Mouse (Mus musculus) lung, embryonic 14.5 days (tissue): ENCODE data around the gene Kdelr1. TPM values are rescaled to one million over a fixed set of nuclear protein-coding genes. Genes with fewer than 3 reads are reported as not detected.

Experiments
- ATAC-seq: fragments of 200-750 bp; cut with Nextera tagmentation; 2 replicates; pipeline ENCODE4 v1.8.0; 2017; ENCODE audit warnings: mild to moderate bottlenecking, moderate TSS enrichment, moderate library complexity; ENCODE audit not compliant: insufficient read depth
- DNase-seq: peaks from one replicate; pipeline ENCODE4 v3.0.0-alpha.2; 2015
- H3K27ac ChIP-seq: fragments of 300-500 bp; sonication (generic); 2 replicates; pipeline ENCODE4 v1.5.1; 2014; ENCODE audit warnings: low read depth, mild to moderate bottlenecking, moderate library complexity
- H3K27me3 ChIP-seq: fragments of 300-500 bp; sonication (generic); 2 replicates; pipeline ENCODE4 v1.6.1; 2014; ENCODE audit warnings: low read length, control low read depth; ENCODE audit not compliant: insufficient read depth
- H3K36me3 ChIP-seq: fragments of 300-500 bp; sonication (generic); 2 replicates; pipeline ENCODE4 v1.6.1; 2014; ENCODE audit warnings: control low read depth; ENCODE audit not compliant: insufficient read depth
- H3K4me1 ChIP-seq: fragments of 300-500 bp; sonication (generic); 2 replicates; pipeline ENCODE4 v1.6.1; 2014; ENCODE audit warnings: antibody characterized with exemption, control low read depth; ENCODE audit not compliant: insufficient read depth
- H3K4me2 ChIP-seq: fragments of 300-500 bp; sonication (generic); 2 replicates; pipeline ENCODE4 v1.6.1; 2014; ENCODE audit warnings: mild to moderate bottlenecking
- H3K4me3 ChIP-seq: fragments of 300-500 bp; sonication (generic); 2 replicates; pipeline ENCODE4 v1.5.1; 2014; ENCODE audit warnings: low read depth, low read length
- H3K9ac ChIP-seq: fragments of 300-500 bp; sonication (generic); 2 replicates; pipeline ENCODE4 v1.6.1; 2014
- H3K9me3 ChIP-seq: fragments of 300-500 bp; sonication (generic); 2 replicates; pipeline ENCODE4 v1.6.1; 2016; ENCODE audit warnings: low read depth, low read length, control low read depth
- CTCF ChIP-seq: IDR thresholded peaks from 2 replicates; pipeline ENCODE4 v1.5.1; 2016; ENCODE audit warnings: antibody characterized with exemption, low read depth
- WGBS: fragments of 180-500 bp; shearing (Covaris S2); extraction: QIAGEN DNeasy Blood & Tissue Kit; methylation state at CpG from one replicate; pipeline ENCODE4 v1.1.7; 2014; 5-methylcytosine and 5-hydroxymethylcytosine counted together
- polyA plus RNA-seq: library from polyadenylated mRNA; unstranded; fragments of >200 nt; fragmentation: Nextera tagmentation; extraction: Ambion mirVana; gene quantifications from 2 replicates; pipeline ENCODE4 v1.2.1, GENCODE M21; 2014

The Kdelr1 gene
- polyA plus RNA-seq, 1 experiment from 2014 or later = 108 TPM

DNA sequence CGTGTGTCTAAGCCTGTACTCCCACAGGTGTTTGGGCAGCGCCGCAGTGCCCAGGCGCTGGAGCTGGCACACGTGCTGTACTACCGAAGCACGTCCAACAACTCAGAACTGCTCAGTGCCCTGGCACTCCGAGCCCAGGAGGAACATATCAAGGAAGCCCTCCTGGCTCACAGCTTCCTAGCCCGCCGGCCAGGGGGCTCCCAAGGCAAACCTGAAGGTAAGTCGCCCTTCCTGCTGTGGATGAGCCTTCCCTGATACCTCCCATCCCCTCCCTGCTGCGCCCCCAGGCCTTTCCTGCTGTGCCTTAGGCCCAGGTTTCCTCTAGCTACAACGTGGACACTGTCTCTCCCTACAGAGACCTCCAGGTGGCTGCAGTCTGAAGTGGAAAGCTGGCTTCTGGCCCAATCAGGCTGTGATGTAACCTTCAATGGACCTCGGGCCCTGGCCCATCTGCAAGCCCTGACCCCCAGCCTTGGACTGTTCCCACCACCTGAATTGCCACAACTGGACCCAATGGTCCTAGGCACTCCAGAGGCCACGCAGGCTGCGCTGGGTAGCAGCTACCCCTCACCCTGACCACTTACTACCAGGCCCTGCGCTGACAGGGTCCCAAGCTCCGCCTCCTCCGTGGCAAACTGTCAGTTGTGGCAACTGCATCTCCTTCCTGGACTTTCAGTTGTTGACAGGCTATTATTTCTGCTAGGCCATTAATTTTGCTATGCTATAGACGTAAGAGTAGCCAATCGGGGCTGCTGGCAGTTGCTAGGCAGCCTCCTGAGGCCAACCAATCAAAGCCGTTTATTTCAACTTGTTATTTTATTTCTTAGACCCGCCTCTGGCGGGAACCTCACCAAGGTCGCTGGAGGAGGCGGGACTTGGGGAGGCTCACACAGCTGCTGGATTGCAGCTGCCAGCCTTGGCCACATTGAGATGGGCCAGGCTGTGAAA lies 43.8 kb downstream of the Kdelr1 start:
- peak overlapping the region; percentile 60 for H3K4me2 ChIP-seq
- no peaks in the 10 kb centered on the region for H3K27me3 ChIP-seq
- no peak for TF ChIP-seq CTCF
- H3K36me3 ChIP-seq = peaks cover 11% of the 10 kb centered on the region; the same call in 1 of the 2 replicates
- peak overlapping the region; percentile 92 for H3K27ac ChIP-seq
- peak; percentile 84 for ATAC-seq
- peak overlapping the region; percentile 48 for H3K9ac ChIP-seq
- H3K4me1 ChIP-seq = peaks cover 28% of the 10 kb centered on the region
- H3K4me3 ChIP-seq = peak overlapping the region; percentile 29
- peak; percentile 97 for DNase-seq
- H3K9me3 ChIP-seq = no peaks in the 10 kb centered on the region
- WGBS = 32% methylated on average over 26 of the region's 26 CpGs

DNA sequence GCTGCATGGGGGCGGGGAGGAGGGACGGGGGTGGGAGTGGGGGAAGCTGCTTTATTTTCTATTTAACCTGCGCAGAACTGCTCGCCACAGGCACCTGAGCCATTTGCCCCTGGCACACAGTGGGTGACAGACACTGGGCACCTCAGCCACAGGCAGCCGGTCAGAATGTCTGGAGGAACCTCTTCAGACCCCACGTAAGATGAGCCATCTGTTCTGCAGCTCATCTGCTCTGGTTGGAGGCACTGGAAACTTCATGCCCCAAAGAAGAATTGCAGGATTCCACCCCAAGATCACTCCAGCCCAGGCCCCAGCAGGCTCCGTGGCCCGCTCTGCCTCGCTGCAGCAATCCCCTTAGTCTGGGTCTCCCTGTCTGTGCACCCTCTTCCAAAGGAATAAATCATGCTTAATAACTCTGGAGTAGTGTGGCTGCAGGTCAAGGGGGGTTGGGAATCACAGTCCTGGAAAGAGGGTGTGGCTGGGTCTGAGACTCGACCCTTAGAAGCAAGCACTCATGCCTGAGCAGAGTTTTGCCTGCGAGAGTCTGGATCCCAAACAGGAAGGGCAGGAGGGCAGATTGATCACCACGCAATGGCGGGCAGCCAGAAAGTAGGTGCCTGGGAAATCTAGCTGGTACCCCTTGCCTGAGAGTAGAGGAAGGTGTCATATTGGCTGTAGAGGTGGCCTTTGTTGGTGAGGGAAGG lies 44.6 kb downstream of the Kdelr1 start:
- H3K27ac ChIP-seq = peak overlapping the region; percentile 92
- 14% methylated on average over 13 of the region's 13 CpGs for WGBS
- H3K4me1 ChIP-seq = peaks cover 28% of the 10 kb centered on the region
- peak overlapping the region; percentile 48 for H3K9ac ChIP-seq
- TF ChIP-seq CTCF = no peak
- peaks cover 11% of the 10 kb centered on the region; the same call in 1 of the 2 replicates for H3K36me3 ChIP-seq
- H3K4me2 ChIP-seq = peak overlapping the region; percentile 60
- no peaks in the 10 kb centered on the region for H3K27me3 ChIP-seq
- peak; percentile 28; the same call in 1 of the 2 replicates for ATAC-seq
- H3K4me3 ChIP-seq = peak overlapping the region; percentile 19
- no peaks in the 10 kb centered on the region for H3K9me3 ChIP-seq
- peak; percentile 45 for DNase-seq

DNA sequence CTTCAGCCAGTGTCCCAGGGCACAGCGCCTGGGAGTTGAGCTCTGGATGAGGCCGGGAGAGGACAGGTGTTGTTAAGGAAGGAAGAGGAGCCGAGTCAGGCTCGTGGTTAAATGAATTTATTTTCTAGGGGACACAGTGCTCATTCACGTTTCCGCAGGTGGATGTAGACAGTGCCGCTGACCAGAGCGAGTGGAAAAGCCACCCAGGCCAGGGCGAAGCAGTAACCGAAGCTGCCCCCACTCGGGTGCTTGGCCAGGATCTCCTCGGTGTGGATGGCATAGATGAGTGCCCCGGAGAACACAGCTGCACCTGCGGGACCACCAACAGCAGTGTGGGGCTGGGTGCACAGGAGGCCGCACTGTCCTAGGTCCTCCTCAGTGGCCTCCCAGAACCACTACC lies 45.4 kb downstream of the Kdelr1 start:
- Histone ChIP-seq H3K27ac (peak overlapping the region; percentile 92; the same call in 1 of the 2 replicates), H3K27me3 (no peaks in the 10 kb centered on the region), H3K4me2 (peak overlapping the region; percentile 60; the same call in 1 of the 2 replicates), H3K9ac (no peak overlapping the region; the same call in 1 of the 2 replicates), H3K4me3 (no peak overlapping the region), H3K9me3 (no peaks in the 10 kb centered on the region), H3K36me3 (peaks cover 11% of the 10 kb centered on the region; the same call in 1 of the 2 replicates), H3K4me1 (peaks cover 35% of the 10 kb centered on the region)
- WGBS = 83% methylated on average over 15 of the region's 15 CpGs
- DNase-seq (no peak), ATAC-seq (no peak)
- no peak for TF ChIP-seq CTCF

DNA sequence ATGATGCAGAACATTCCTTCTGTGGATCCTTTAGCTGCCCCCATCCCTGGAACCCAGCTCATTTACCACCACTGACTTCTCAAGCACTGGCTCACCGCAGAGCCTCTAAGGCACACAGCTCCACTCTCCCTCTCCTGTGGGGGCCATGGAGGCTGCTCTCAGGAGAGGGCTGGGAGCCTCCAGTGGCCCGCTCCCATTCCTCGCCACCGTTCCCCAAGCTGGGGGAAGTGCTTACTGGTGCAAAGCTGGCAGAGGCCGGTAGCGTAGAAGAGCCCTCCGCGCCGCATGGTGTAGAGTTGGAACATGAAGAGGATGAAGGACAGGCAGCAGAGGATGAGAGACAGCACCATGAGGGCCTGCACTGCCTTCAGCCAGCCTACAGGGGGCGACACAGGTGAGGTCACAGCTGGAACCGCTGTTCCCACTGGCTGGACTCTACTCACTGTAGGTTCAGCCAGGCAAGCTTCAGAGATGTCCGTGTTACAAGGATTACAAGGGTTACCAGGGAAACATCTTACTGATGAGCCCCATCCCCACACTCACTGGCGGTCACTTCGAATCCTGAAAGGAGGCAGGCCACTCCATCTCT lies 46.6 kb downstream of the Kdelr1 start:
- Histone ChIP-seq H3K4me3 (peak overlapping the region; percentile 52; the same call in 1 of the 2 replicates), H3K4me2 (peak overlapping the region; percentile 69), H3K4me1 (peaks cover 35% of the 10 kb centered on the region), H3K27me3 (no peaks in the 10 kb centered on the region), H3K36me3 (peaks cover 11% of the 10 kb centered on the region; the same call in 1 of the 2 replicates), H3K27ac (no peak overlapping the region), H3K9ac (no peak overlapping the region), H3K9me3 (no peaks in the 10 kb centered on the region)
- peak; percentile 63 for TF ChIP-seq CTCF
- WGBS = 69% methylated on average over 14 of the region's 14 CpGs
- DNase-seq (no peak), ATAC-seq (no peak)

DNA sequence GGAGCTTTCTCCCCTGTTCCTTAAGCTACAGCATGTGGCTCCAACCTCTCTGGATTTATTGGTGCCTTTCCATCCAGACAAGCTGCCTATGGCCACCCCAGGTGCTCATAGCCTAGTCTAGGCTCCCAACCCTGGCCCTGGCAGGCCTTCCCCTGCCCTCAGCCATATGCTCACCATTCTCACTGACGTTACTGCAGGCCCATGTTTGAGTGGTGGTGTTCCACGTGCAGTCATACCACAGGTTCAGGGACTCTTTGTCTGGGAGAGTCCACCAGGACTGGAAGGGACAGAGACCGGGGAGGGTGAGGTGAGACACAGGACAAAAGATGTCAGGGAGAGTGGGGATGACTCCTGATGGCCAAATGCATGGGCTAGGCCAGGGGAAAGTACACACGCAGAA lies 47.2 kb downstream of the Kdelr1 start:
- DNase-seq (no peak), ATAC-seq (no peak)
- Histone ChIP-seq H3K36me3 (peaks cover 11% of the 10 kb centered on the region; the same call in 1 of the 2 replicates), H3K27ac (no peak overlapping the region), H3K4me1 (peaks cover 35% of the 10 kb centered on the region), H3K27me3 (no peaks in the 10 kb centered on the region), H3K4me2 (peak overlapping the region; percentile 69), H3K9me3 (no peaks in the 10 kb centered on the region), H3K9ac (peak overlapping the region; percentile 3), H3K4me3 (peak overlapping the region; percentile 52)
- no peak for TF ChIP-seq CTCF
- WGBS = 62% methylated on average over 4 of the region's 4 CpGs

DNA sequence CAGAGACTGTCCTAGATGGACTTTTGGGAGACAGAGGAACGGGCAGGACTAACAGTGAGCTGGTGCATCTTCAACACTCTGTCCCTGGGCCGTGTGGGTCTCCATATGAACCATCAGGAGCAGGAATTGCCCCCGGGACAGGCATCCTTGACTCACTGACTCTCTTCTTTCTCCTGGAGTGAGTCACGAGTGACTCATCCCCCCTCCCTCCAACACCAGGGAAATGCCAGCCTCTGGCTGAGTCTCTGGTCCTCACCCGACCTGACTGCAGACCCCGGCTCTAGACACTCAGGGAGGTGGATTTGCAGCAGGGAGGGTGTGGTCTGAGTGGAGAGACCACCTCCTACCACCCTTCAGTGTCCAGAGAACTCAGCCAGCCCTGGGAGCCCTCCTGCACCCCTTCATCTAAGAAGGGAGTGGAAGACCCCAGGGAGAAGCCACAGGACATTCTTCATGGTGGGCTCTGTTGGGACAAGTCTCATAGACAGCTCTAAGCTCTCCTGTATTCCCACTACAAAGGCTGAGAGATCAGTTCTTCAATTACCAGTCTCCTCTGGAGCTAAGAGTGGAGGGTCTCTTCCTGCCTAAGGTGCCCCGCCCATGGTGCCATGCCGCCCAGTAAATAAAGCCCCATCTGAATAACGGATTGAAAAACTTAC lies 48.1 kb downstream of the Kdelr1 start:
- no peaks in the 10 kb centered on the region for H3K9me3 ChIP-seq
- H3K27me3 ChIP-seq = no peaks in the 10 kb centered on the region
- H3K9ac ChIP-seq = peak overlapping the region; percentile 67
- peak overlapping the region; percentile 87 for H3K27ac ChIP-seq
- H3K4me3 ChIP-seq = peak overlapping the region; percentile 52
- 16% methylated on average over 9 of the region's 9 CpGs for WGBS
- ATAC-seq = no peak
- peak; percentile 28 for DNase-seq
- H3K4me2 ChIP-seq = peak overlapping the region; percentile 69
- H3K4me1 ChIP-seq = peaks cover 35% of the 10 kb centered on the region
- peaks cover 11% of the 10 kb centered on the region; the same call in 1 of the 2 replicates for H3K36me3 ChIP-seq
- no peak for TF ChIP-seq CTCF
